Mouse (Mus musculus) CD4-positive helper T cell, adult 2 months (primary cell): ENCODE measurements around the gene Tcstv3.
A peak's percentile ranks its signal among the peaks of the same experiment; 100 is the strongest.
"Not testable (repeated sequence)": the region's sequence is repeated elsewhere in the genome, so short reads cannot be mapped to it uniquely, and the experiment has no call there.

ENCODE experiments used
- DNase-seq: peaks from one replicate; pipeline ENCODE4 v3.0.0-alpha.2; 2012; ENCODE audit warnings: low read depth, missing footprints, low spot score

Gene Tcstv3

GRCm38 (mm10) chr13:120316578-120316977 is at the start of gene Tcstv3:
Gene Tcstv3 (plus strand): TSS chr13:120316878.
- DNase-seq = not testable (repeated sequence)

- DNase-seq = not testable (repeated sequence)
Measured at GRCm38 (mm10) chr13:120277837-120278236, 38.8 kb upstream of the Tcstv3 start.

DNA sequence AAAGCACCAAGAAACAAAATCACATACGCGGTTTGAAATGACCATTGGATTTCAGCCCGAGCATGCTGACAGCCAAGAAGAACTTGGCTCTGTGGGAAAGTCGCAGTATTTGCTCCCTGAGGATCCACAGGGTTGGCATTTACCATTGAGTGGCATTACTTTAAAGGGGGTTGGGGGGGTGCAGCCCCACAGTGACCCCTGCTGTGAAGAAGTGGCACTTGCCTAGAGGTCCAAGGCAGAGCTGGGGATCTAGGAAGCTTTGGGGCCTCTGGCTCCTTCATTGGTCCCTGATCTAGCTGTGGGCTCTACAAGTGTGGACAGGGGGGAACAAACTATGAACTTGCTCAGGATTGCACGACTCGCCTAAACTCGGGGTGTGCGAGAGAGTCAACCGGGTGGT is 37.9 kb upstream of the Tcstv3 start:
- DNase-seq = no peak

DNA sequence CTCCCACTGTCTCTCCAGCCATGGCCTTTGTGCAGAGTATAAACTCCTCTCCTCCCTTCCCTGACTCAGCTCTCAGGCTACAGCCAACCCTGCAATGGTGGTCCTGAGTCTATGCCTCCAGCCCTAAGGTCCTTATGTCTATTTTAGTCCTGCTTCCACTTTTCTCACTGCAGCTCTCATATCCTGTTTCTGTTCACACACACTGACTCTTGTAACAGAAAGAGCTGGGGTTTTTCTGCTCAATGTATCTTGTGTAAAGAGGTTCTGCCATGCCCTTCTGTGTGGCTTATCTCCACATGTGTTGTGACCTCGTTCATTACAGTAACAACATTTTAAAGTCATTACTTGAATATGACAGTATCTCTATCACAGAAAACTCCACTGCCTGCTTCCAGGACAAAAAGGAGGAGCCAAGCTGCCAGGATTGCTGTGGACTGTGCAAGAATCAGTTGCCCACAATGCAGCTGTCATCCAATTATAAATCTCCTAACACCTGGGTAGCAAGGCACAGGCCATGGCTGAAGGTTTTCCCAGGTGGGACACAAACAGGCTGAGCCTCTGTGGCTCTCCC is 17.3 kb upstream of the Tcstv3 start:
- peak; percentile 27 for DNase-seq

- peak; percentile 80 for DNase-seq
Measured at GRCm38 (mm10) chr13:120299991-120300442, 16.7 kb upstream of the Tcstv3 start, which contains the start of gene BC147527. Gene BC147527 (plus strand): TSS chr13:120300392.

DNA sequence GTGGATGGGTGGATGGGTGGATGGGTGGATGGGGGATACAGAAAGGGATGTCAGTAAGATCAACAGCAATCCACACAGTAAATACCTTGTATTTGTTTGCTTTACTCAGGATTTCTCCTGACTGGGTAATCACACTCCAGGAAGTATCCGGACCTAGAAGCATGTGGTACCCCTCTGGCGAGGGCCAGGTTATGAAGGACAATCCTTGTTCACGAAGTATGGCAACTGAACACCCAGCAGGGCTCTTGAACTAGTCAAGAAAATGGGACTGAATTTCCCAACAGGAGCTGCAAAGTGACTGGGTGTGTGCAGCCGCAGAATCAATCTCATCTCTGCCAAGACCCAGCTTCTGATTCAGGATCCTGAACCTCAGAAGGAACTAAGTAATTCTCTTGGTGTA is 15.8 kb upstream of the Tcstv3 start:
- DNase-seq = no peak

GRCm38 (mm10) chr13:120310749-120311148 is 5.9 kb upstream of the Tcstv3 start:
- DNase-seq = no peak

GRCm38 (mm10) chr13:120313584-120313983 is 3.1 kb upstream of the Tcstv3 start:
- DNase-seq = peak; percentile 50

- no peak for DNase-seq
Measured at GRCm38 (mm10) chr13:120320183-120320582, 3.5 kb downstream of the Tcstv3 start.

DNA sequence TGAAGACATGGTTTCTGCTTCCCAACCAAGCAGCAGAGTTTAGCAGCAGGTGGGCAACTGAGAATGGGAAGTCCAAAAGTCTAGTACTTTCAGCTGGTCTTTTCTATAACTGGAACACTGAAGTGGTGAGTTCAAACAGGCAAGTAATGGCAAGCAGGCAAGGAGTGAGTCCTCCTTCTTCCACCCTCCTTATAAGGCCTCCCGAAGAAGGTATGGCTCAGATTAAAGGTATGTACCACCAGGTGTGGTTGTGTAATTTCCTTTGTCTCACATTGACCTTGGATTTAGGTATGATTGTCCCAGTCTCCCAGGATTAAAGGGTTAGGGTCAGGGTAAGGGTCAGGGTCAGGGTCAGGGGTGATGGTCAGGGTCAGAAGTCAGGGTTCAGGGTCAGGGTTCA is 4.0 kb downstream of the Tcstv3 start:
- no peak for DNase-seq
